Mouse (Mus musculus): ENCODE results near the gene Osbpl3.

DNA sequence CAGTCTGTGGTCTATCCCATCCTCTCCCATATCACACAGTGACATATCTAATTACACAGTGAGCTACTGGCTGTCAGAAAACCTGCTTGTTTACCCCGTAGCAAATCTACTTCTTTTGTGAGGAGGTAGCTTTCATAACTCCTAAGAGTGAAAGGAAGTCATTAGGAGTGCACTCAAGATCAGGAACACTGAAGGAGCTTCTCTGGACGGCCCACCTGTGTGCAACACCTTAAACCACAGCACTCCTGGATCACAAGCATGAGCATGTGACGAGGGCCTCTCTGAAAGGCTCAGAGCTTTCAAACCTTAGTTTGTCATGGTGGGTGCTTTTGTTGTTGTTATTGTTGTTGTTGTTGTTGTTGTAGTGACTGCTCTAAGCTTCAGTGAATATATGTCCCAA is 10.4 kb upstream of the Osbpl3 start:
- TF ChIP-seq CHD2 (IDR thresholded peaks at IDR 0.05; ENCODE audit: low read depth, low read length) (no peak), MAFK (IDR thresholded peaks at IDR 0.05; ENCODE audit: insufficient read depth, low read depth, low read length) (no peak), ZC3H11A (IDR thresholded peaks at IDR 0.05; ENCODE audit: borderline replicate concordance, low read depth, low read length) (no peak)
